Mouse (Mus musculus) T-cell, adult 2 months (primary cell): ENCODE measurements around the gene Gm21440.
"Not testable (repeated sequence)": the region's sequence is repeated elsewhere in the genome, so short reads cannot be mapped to it uniquely, and the experiment has no call there.

Experiments used
- DNase-seq: peaks from one replicate; pipeline ENCODE4 v3.0.0; 2022; ENCODE audit warnings: low spot score

The Gm21440 gene

GRCm38 (mm10) chrY:13252091-13252490 lies at the start of gene Gm21440, which contains the start of gene Gm21454:
Gm21440 (plus strand) TSS chrY:13252391.
Gm21454 (plus strand) TSS chrY:13252442.
- DNase-seq: not testable (repeated sequence)

GRCm38 (mm10) chrY:13223828-13224227 lies 28.4 kb upstream of the Gm21440 start, which contains the start of gene Gm21828:
Gm21828 (minus strand) TSS chrY:13223928.
- DNase-seq: not testable (repeated sequence)
